Mouse (Mus musculus): ENCODE results near the gene Abcf3. TPM values are rescaled to one million over a fixed set of nuclear protein-coding genes. Genes with fewer than 3 reads are reported as not detected.

Abcf3 gene
- polyA plus RNA-seq, 1 experiment from 2014 or later = 33.0 TPM

DNA sequence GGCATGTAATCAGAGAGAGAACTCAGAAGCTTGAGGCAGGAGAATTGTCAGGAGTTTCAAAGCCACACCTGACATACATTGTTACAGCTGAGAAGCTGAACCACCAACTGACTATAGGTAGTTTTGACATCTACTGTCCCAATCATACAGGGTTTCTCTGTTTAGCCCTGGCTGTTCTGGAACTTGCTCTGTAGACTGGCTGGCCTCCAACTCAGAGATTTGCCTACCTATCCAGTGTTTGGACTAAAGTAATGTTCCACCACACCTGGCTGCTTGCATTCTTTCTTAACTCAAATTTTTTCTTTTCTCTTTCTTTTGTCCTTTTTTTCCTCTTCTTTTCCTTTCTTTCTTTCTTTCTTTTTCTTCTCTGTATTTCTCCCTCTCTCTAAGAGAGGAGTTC, 32.3 kb upstream of the Abcf3 start:
- TF ChIP-seq EP300 (optimal IDR thresholded peaks at IDR 0.05) (no peak), CTCF (IDR thresholded peaks at IDR 0.05; ENCODE audit: low read depth) (no peak)
- peak overlapping the region; percentile 97; the same call in 1 of the 2 replicates for H3K27ac ChIP-seq (replicated peaks)
- H3K4me1 ChIP-seq (replicated peaks; ENCODE audit: control insufficient read depth, insufficient read depth) = 0 out of 2 replicates have a peak, but pooled peaks cover 4% of the 10 kb centered on the region
- H3K4me2 ChIP-seq (replicated peaks; ENCODE audit: low read depth) = peak overlapping the region; percentile 89
- H3K4me3 ChIP-seq (ENCODE audit: low read depth, low read length) = peak overlapping the region; percentile 95
- peak overlapping the region; percentile 98 for H3K9ac ChIP-seq (ENCODE audit: low read length)
- ATAC-seq (ENCODE audit: low FRiP score, low TSS enrichment) (no peak), DNase-seq (ENCODE audit: low spot score) (no peak)
- H3K36me3 ChIP-seq (ENCODE audit: control insufficient read depth, insufficient read depth, low read length) = peaks cover 2% of the 10 kb centered on the region; the same call in 1 of the 2 replicates
- H3K27me3 ChIP-seq (ENCODE audit: control insufficient read depth, insufficient read depth, low read length) = no peaks in the 10 kb centered on the region
- H3K9me3 ChIP-seq (ENCODE audit: control insufficient read depth, low read length) = no peaks in the 10 kb centered on the region

DNA sequence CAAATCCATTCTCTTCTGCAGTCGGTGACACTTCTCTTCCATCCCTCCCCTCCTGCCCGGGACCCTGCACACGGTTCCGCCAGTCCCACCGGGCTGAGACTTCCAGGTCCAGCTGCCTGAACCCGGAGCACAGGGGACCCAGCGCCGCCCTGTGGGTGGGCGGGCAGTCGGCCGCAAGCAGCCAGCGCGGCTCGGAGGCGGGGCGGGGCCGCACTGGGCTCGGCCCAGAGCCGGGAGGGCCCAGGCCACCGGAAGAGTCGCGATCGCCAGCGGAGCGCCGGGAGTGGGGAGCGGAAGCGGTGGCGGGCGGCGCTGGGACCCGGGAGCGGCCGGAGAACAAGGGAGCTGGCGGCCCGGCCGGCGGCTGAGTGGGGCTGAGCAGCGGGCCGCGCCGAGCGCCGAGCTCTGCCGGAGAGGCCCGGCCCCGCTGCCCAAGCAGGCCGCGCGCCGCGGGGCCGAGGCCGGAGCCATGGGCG, 31.6 kb upstream of the Abcf3 start, which contains the start of gene Dvl3:
Gene Dvl3, plus strand, starts transcription at position 257 of the 476 bp plus-strand sequence.
- DNase-seq (ENCODE audit: low spot score) (peak; percentile 96), ATAC-seq (ENCODE audit: low FRiP score, low TSS enrichment) (peak; percentile 97)
- H3K4me3 ChIP-seq (ENCODE audit: low read depth, low read length) = peak within 1 kb of the TSS; percentile 95
- H3K9ac ChIP-seq (ENCODE audit: low read length) = peak within 1 kb of the TSS; percentile 98
- H3K4me2 ChIP-seq (replicated peaks; ENCODE audit: low read depth) = peak within 1 kb of the TSS; percentile 89
- H3K9me3 ChIP-seq (ENCODE audit: control insufficient read depth, low read length) = no peaks in the 10 kb centered on the region
- TF ChIP-seq CTCF (IDR thresholded peaks at IDR 0.05; ENCODE audit: low read depth) (peak; percentile 67), EP300 (optimal IDR thresholded peaks at IDR 0.05) (no peak)
- 0 out of 2 replicates have a peak, but pooled peaks cover 4% of the 10 kb centered on the region for H3K4me1 ChIP-seq (replicated peaks; ENCODE audit: control insufficient read depth, insufficient read depth)
- peak within 1 kb of the TSS; percentile 97 for H3K27ac ChIP-seq (replicated peaks)
- WGBS = under 1% methylated on average over 37 of the region's 55 CpGs
- no peaks in the 10 kb centered on the region for H3K27me3 ChIP-seq (ENCODE audit: control insufficient read depth, insufficient read depth, low read length)
- peaks cover 3% of the 10 kb centered on the region; the same call in 1 of the 2 replicates for H3K36me3 ChIP-seq (ENCODE audit: control insufficient read depth, insufficient read depth, low read length)

DNA sequence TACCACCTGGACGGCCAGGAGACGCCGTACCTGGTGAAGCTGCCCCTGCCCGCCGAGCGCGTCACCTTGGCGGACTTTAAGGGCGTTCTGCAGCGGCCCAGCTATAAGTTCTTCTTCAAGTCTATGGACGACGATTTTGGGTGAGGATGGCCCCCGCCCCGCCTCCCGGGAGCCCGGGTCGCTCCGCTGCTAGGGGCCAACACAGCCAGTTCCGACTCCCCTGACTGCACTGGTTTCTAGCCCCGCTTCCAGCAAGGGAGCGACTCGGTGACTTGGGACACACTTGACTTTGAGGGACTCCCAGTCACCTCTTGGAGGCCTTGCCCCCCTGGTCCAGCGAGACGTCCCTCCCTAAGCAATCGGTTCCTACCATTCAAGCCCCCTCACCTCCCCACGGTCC, 31.2 kb upstream of the Abcf3 start:
- DNase-seq (ENCODE audit: low spot score) (no peak), ATAC-seq (ENCODE audit: low FRiP score, low TSS enrichment) (peak; percentile 4)
- Histone ChIP-seq H3K4me3 (ENCODE audit: low read depth, low read length) (peak overlapping the region; percentile 95), H3K27ac (replicated peaks) (peak overlapping the region; percentile 97), H3K27me3 (ENCODE audit: control insufficient read depth, insufficient read depth, low read length) (no peaks in the 10 kb centered on the region), H3K36me3 (ENCODE audit: control insufficient read depth, insufficient read depth, low read length) (peaks cover 3% of the 10 kb centered on the region; the same call in 1 of the 2 replicates), H3K4me1 (replicated peaks; ENCODE audit: control insufficient read depth, insufficient read depth) (0 out of 2 replicates have a peak, but pooled peaks cover 4% of the 10 kb centered on the region), H3K9me3 (ENCODE audit: control insufficient read depth, low read length) (no peaks in the 10 kb centered on the region), H3K4me2 (replicated peaks; ENCODE audit: low read depth) (peak overlapping the region; percentile 89), H3K9ac (ENCODE audit: low read length) (peak overlapping the region; percentile 98)
- TF ChIP-seq EP300 (optimal IDR thresholded peaks at IDR 0.05) (no peak), CTCF (IDR thresholded peaks at IDR 0.05; ENCODE audit: low read depth) (no peak)
- 2% methylated on average over 26 of the region's 26 CpGs for WGBS

DNA sequence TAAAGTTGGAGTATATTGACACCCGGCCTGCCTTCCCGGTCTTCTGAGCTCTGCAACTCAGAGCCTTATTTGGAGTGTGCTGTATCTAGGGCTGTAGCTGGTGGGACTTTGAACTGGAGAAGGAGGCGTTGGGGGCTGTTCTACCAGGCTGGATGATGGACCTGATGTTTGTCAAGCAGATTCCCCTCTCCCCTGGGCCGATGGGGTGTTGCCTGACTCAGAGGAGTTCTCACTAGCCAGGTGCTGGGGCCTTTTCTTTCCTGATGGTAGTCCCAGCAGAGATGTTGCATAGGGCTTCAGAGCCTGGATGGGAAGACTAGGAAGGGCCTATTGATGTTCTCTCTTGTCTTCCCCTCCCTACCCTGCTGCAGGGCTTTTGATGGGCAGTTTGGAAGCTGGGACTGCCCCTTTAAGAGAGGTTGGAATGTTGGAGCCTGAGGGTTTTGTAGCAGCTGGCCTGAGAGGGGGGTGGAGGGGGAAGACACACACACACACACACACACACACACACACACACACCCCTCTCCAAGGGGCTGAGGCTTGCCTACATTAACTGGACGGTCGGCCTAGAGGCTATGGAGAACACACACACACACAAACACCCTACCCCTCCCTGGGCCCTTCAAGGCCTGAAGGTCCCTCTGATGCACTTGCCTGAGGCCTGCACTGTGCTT, 30.5 kb upstream of the Abcf3 start:
- DNase-seq (ENCODE audit: low spot score) (peak; percentile 50), ATAC-seq (ENCODE audit: low FRiP score, low TSS enrichment) (peak; percentile 24)
- Histone ChIP-seq H3K27ac (replicated peaks) (peak overlapping the region; percentile 97), H3K36me3 (ENCODE audit: control insufficient read depth, insufficient read depth, low read length) (peaks cover 3% of the 10 kb centered on the region; the same call in 1 of the 2 replicates), H3K9ac (ENCODE audit: low read length) (peak overlapping the region; percentile 98), H3K4me2 (replicated peaks; ENCODE audit: low read depth) (peak overlapping the region; percentile 89), H3K27me3 (ENCODE audit: control insufficient read depth, insufficient read depth, low read length) (no peaks in the 10 kb centered on the region), H3K4me1 (replicated peaks; ENCODE audit: control insufficient read depth, insufficient read depth) (0 out of 2 replicates have a peak, but pooled peaks cover 4% of the 10 kb centered on the region), H3K4me3 (ENCODE audit: low read depth, low read length) (peak overlapping the region; percentile 95), H3K9me3 (ENCODE audit: control insufficient read depth, low read length) (no peaks in the 10 kb centered on the region)
- 0% methylated on average over 6 of the region's 6 CpGs for WGBS
- TF ChIP-seq CTCF (IDR thresholded peaks at IDR 0.05; ENCODE audit: low read depth) (no peak), EP300 (optimal IDR thresholded peaks at IDR 0.05) (no peak)

DNA sequence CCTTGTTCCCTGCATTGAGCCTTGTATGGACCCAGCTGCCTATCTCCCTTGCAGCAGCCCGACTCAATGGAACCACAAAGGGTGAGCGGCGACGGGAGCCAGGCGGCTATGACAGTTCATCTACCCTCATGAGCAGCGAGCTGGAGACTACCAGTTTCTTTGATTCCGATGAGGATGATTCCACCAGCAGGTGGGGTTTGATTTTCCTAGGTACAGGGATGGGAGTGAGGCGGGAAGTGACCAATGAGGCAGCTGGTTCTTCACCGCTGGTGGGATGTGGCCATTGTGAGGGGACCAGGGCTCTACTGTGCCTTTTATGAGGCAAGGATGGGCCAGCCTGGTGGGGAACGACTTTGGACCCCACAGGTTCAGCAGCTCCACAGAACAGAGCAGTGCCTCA, 24.5 kb upstream of the Abcf3 start:
- Histone ChIP-seq H3K4me2 (replicated peaks; ENCODE audit: low read depth) (no peak overlapping the region), H3K4me3 (ENCODE audit: low read depth, low read length) (no peak overlapping the region), H3K27ac (replicated peaks) (no peak overlapping the region), H3K4me1 (replicated peaks; ENCODE audit: control insufficient read depth, insufficient read depth) (no peaks in the 10 kb centered on the region), H3K9me3 (ENCODE audit: control insufficient read depth, low read length) (no peaks in the 10 kb centered on the region), H3K9ac (ENCODE audit: low read length) (no peak overlapping the region), H3K27me3 (ENCODE audit: control insufficient read depth, insufficient read depth, low read length) (no peaks in the 10 kb centered on the region), H3K36me3 (ENCODE audit: control insufficient read depth, insufficient read depth, low read length) (peaks cover 46% of the 10 kb centered on the region)
- no peak for TF ChIP-seq CTCF (IDR thresholded peaks at IDR 0.05; ENCODE audit: low read depth)
- TF ChIP-seq EP300 (optimal IDR thresholded peaks at IDR 0.05) = no peak
- DNase-seq (ENCODE audit: low spot score) = no peak
- ATAC-seq (ENCODE audit: low FRiP score, low TSS enrichment) = no peak
- 86% methylated on average over 10 of the region's 10 CpGs for WGBS

DNA sequence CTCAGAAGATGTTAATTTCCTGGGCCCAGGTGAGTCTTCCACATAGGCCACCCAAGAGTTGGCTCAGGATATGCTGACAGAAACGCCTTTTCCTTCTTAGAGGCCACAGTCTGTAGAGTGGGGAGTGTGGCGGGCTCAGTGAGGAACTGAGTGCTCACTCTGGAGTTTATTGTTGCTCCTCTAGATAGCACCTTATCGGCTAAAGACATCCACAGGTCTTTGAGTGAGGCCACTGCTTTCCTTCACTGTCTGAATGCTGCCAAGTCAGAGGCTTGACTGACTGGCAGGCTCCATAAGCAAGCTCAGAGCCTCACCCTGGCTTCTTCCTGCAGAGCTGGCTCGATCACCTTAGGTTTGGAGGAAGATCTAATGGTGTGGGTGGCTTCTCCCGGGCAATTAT, 19.6 kb upstream of the Abcf3 start:
- TF ChIP-seq CTCF (IDR thresholded peaks at IDR 0.05; ENCODE audit: low read depth) (no peak), EP300 (optimal IDR thresholded peaks at IDR 0.05) (no peak)

More for the DNA sequence above, 19.6 kb upstream of the Abcf3 start:
- H3K9ac ChIP-seq (ENCODE audit: low read length) = no peak overlapping the region
- H3K27ac ChIP-seq (replicated peaks) = no peak overlapping the region
- ATAC-seq (ENCODE audit: low FRiP score, low TSS enrichment) (no peak), DNase-seq (ENCODE audit: low spot score) (no peak)
- WGBS = 83% methylated on average over 5 of the region's 5 CpGs
- H3K36me3 ChIP-seq (ENCODE audit: control insufficient read depth, insufficient read depth, low read length) = peaks cover 53% of the 10 kb centered on the region
- H3K4me3 ChIP-seq (ENCODE audit: low read depth, low read length) = no peak overlapping the region
- H3K4me1 ChIP-seq (replicated peaks; ENCODE audit: control insufficient read depth, insufficient read depth) = no peaks in the 10 kb centered on the region
- H3K4me2 ChIP-seq (replicated peaks; ENCODE audit: low read depth) = no peak overlapping the region
- no peaks in the 10 kb centered on the region for H3K9me3 ChIP-seq (ENCODE audit: control insufficient read depth, low read length)
- no peaks in the 10 kb centered on the region for H3K27me3 ChIP-seq (ENCODE audit: control insufficient read depth, insufficient read depth, low read length)

Data from stomach, postnatal 0 days (tissue).